Mouse (Mus musculus) embryonic facial prominence, embryonic 10.5 days (tissue): ENCODE data around the gene Iqcf1. TPM values are rescaled to one million over a fixed set of nuclear protein-coding genes. Genes with fewer than 3 reads are reported as not detected.
"Not testable (repeated sequence)": the region's sequence is repeated elsewhere in the genome, so short reads cannot be mapped to it uniquely, and the experiment has no call there.

Experiments
- DNase-seq: peaks from one replicate; pipeline ENCODE4 v3.0.0-alpha.2; 2017; ENCODE audit warnings: low spot score
- H3K27ac ChIP-seq: fragments of 300-500 bp; sonication (generic); replicated peaks from 2 replicates; pipeline ENCODE4 v1.5.1; 2016; ENCODE audit warnings: mild to moderate bottlenecking
- H3K27me3 ChIP-seq: fragments of 300-500 bp; sonication (generic); replicated peaks from 2 replicates; pipeline ENCODE4 v1.6.1; 2016; ENCODE audit warnings: low read depth, mild to moderate bottlenecking; ENCODE audit not compliant: poor library complexity, severe bottlenecking
- H3K36me3 ChIP-seq: fragments of 300-500 bp; sonication (generic); replicated peaks from 2 replicates; pipeline ENCODE4 v1.6.1; 2016; ENCODE audit warnings: mild to moderate bottlenecking, moderate library complexity
- H3K4me1 ChIP-seq: fragments of 300-500 bp; sonication (generic); 2 replicates; pipeline ENCODE4 v1.6.1; 2016
- H3K4me3 ChIP-seq: fragments of 300-500 bp; sonication (generic); 2 replicates; pipeline ENCODE4 v1.5.1; 2016; ENCODE audit warnings: mild to moderate bottlenecking, moderate library complexity
- H3K9me3 ChIP-seq: fragments of 300-500 bp; sonication (generic); 2 replicates; pipeline ENCODE4 v1.6.1; 2016; ENCODE audit warnings: mild to moderate bottlenecking
- WGBS: fragments of 180-500 bp; shearing (Covaris S2); methylation state at CpG from one replicate; pipeline ENCODE4 v1.1.7; 2016; 5-methylcytosine and 5-hydroxymethylcytosine counted together
- polyA plus RNA-seq: library from polyadenylated mRNA; unstranded; fragments of >200 nt; fragmentation: Nextera tagmentation; extraction: Ambion mirVana; gene quantifications from 2 replicates; pipeline ENCODE4 v1.2.1, GENCODE M21; 2016

Iqcf1 gene
- polyA plus RNA-seq, 1 experiment from 2014 or later = not detected

- Histone ChIP-seq H3K4me1 (peaks cover 58% of the 10 kb centered on the region), H3K27ac (peak within 1 kb of the TSS; percentile 68)
These were observed 22.8 kb upstream of the Iqcf1 start, which contains the start of gene Parp3 for GRCm38 (mm10) chr9:106476924-106477484. Parp3 (minus strand) TSS chr9:106476949.

GRCm38 (mm10) chr9:106477649-106478048 is 22.1 kb upstream of the Iqcf1 start:
- Histone ChIP-seq H3K27me3 (no peaks in the 10 kb centered on the region; the same call in 1 of the 2 replicates), H3K27ac (peak overlapping the region; percentile 68), H3K36me3 (peaks cover 34% of the 10 kb centered on the region), H3K9me3 (no peaks in the 10 kb centered on the region), H3K4me3 (peak overlapping the region; percentile 81), H3K4me1 (peaks cover 52% of the 10 kb centered on the region)
- 5% methylated on average over 16 of the region's 16 CpGs for WGBS
- no peak for DNase-seq

More at GRCm38 (mm10) chr9:106476924-106477484, 22.8 kb upstream of the Iqcf1 start, which contains the start of gene Parp3:
- no peaks in the 10 kb centered on the region for H3K9me3 ChIP-seq
- H3K4me3 ChIP-seq = peak within 1 kb of the TSS; percentile 81
- DNase-seq = peak; percentile 99
- H3K36me3 ChIP-seq = peaks cover 29% of the 10 kb centered on the region
- no peaks in the 10 kb centered on the region; the same call in 1 of the 2 replicates for H3K27me3 ChIP-seq
- under 1% methylated on average over 41 of the region's 41 CpGs for WGBS

GRCm38 (mm10) chr9:106478101-106478500 is 21.7 kb upstream of the Iqcf1 start:
- H3K9me3 ChIP-seq = no peaks in the 10 kb centered on the region
- peak overlapping the region; percentile 81 for H3K4me3 ChIP-seq
- H3K27me3 ChIP-seq = no peaks in the 10 kb centered on the region
- H3K36me3 ChIP-seq = peaks cover 38% of the 10 kb centered on the region
- H3K4me1 ChIP-seq = peaks cover 48% of the 10 kb centered on the region
- no peak overlapping the region for H3K27ac ChIP-seq
- no peak for DNase-seq
- WGBS = 81% methylated on average over 9 of the region's 9 CpGs

- H3K4me1 ChIP-seq = peaks cover 24% of the 10 kb centered on the region
- no peak overlapping the region for H3K27ac ChIP-seq
- no peaks in the 10 kb centered on the region for H3K27me3 ChIP-seq
- DNase-seq = no peak
- H3K4me3 ChIP-seq = no peak overlapping the region
- no peaks in the 10 kb centered on the region for H3K9me3 ChIP-seq
- H3K36me3 ChIP-seq = peaks cover 62% of the 10 kb centered on the region
- WGBS = 93% methylated on average over 7 of the region's 7 CpGs
These were observed 19.2 kb upstream of the Iqcf1 start for GRCm38 (mm10) chr9:106480541-106480940.

GRCm38 (mm10) chr9:106481075-106481474 is 18.7 kb upstream of the Iqcf1 start:
- no peak for DNase-seq
- H3K27me3 ChIP-seq = no peaks in the 10 kb centered on the region
- 92% methylated on average over 15 of the region's 15 CpGs for WGBS
- no peaks in the 10 kb centered on the region for H3K9me3 ChIP-seq
- no peak overlapping the region for H3K4me3 ChIP-seq
- peaks cover 68% of the 10 kb centered on the region for H3K36me3 ChIP-seq
- H3K4me1 ChIP-seq = peaks cover 19% of the 10 kb centered on the region
- no peak overlapping the region for H3K27ac ChIP-seq

- DNase-seq = no peak
- H3K27ac ChIP-seq = no peak overlapping the region
- peaks cover 13% of the 10 kb centered on the region for H3K4me1 ChIP-seq
- WGBS = 93% methylated on average over 13 of the region's 13 CpGs
- H3K9me3 ChIP-seq = no peaks in the 10 kb centered on the region
- no peaks in the 10 kb centered on the region for H3K27me3 ChIP-seq
- H3K36me3 ChIP-seq = peaks cover 73% of the 10 kb centered on the region
- H3K4me3 ChIP-seq = no peak overlapping the region
These were observed 18.1 kb upstream of the Iqcf1 start for GRCm38 (mm10) chr9:106481676-106482075.

- no peak overlapping the region for H3K4me3 ChIP-seq
- H3K9me3 ChIP-seq = no peaks in the 10 kb centered on the region
- H3K27ac ChIP-seq = no peak overlapping the region
- no peak for DNase-seq
- H3K4me1 ChIP-seq = peaks cover 8% of the 10 kb centered on the region
- WGBS = 92% methylated on average over 17 of the region's 17 CpGs
- H3K27me3 ChIP-seq = no peaks in the 10 kb centered on the region
- peaks cover 73% of the 10 kb centered on the region for H3K36me3 ChIP-seq
These were observed 17.1 kb upstream of the Iqcf1 start for GRCm38 (mm10) chr9:106482578-106483115.

- DNase-seq = no peak
- Histone ChIP-seq H3K4me1 (peaks cover 3% of the 10 kb centered on the region), H3K9me3 (no peaks in the 10 kb centered on the region), H3K36me3 (peaks cover 73% of the 10 kb centered on the region), H3K27ac (no peak overlapping the region), H3K4me3 (no peak overlapping the region), H3K27me3 (no peaks in the 10 kb centered on the region)
- 94% methylated on average over 10 of the region's 10 CpGs for WGBS
These were observed 16.6 kb upstream of the Iqcf1 start for GRCm38 (mm10) chr9:106483136-106483535.

- Histone ChIP-seq H3K9me3 (no peaks in the 10 kb centered on the region), H3K4me1 (no peaks in the 10 kb centered on the region), H3K27ac (no peak overlapping the region), H3K36me3 (peaks cover 73% of the 10 kb centered on the region), H3K27me3 (no peaks in the 10 kb centered on the region), H3K4me3 (no peak overlapping the region)
- DNase-seq = no peak
- 93% methylated on average over 17 of the region's 17 CpGs for WGBS
These were observed 16.2 kb upstream of the Iqcf1 start for GRCm38 (mm10) chr9:106483606-106484005.

- H3K9me3 ChIP-seq = no peaks in the 10 kb centered on the region
- no peak overlapping the region for H3K4me3 ChIP-seq
- H3K4me1 ChIP-seq = no peaks in the 10 kb centered on the region
- DNase-seq = no peak
- no peak overlapping the region for H3K27ac ChIP-seq
- WGBS = 92% methylated on average over 10 of the region's 10 CpGs
- peaks cover 63% of the 10 kb centered on the region for H3K36me3 ChIP-seq
- no peaks in the 10 kb centered on the region for H3K27me3 ChIP-seq
These were observed 14.7 kb upstream of the Iqcf1 start for GRCm38 (mm10) chr9:106485076-106485475.

GRCm38 (mm10) chr9:106487602-106488001 is 12.2 kb upstream of the Iqcf1 start:
- H3K9me3 ChIP-seq, H3K27me3 ChIP-seq, H3K4me3 ChIP-seq, H3K27ac ChIP-seq, DNase-seq, H3K4me1 ChIP-seq: not testable (repeated sequence)
- H3K36me3 ChIP-seq = peaks cover 40% of the 10 kb centered on the region
- WGBS = 82% methylated on average over 6 of the region's 6 CpGs

GRCm38 (mm10) chr9:106501846-106502245 is 2.1 kb downstream of the Iqcf1 start:
- H3K4me1 ChIP-seq = no peaks in the 10 kb centered on the region
- H3K9me3 ChIP-seq = no peaks in the 10 kb centered on the region
- H3K27ac ChIP-seq = no peak overlapping the region
- H3K27me3 ChIP-seq = no peaks in the 10 kb centered on the region
- H3K36me3 ChIP-seq = no peaks in the 10 kb centered on the region
- H3K4me3 ChIP-seq = no peak overlapping the region
- no peak for DNase-seq
- 89% methylated on average over 22 of the region's 22 CpGs for WGBS

GRCm38 (mm10) chr9:106504246-106504645 is 4.5 kb downstream of the Iqcf1 start:
- H3K27me3 ChIP-seq = no peaks in the 10 kb centered on the region
- no peaks in the 10 kb centered on the region for H3K36me3 ChIP-seq
- no peak for DNase-seq
- no peaks in the 10 kb centered on the region for H3K4me1 ChIP-seq
- H3K9me3 ChIP-seq = no peaks in the 10 kb centered on the region
- WGBS = 72% methylated on average over 6 of the region's 6 CpGs
- H3K27ac ChIP-seq = no peak overlapping the region
- no peak overlapping the region for H3K4me3 ChIP-seq
